Mouse (Mus musculus) T-cell, adult 2 months (primary cell): ENCODE measurements around the gene Aipl1.
"Not testable (repeated sequence)": the region's sequence is repeated elsewhere in the genome, so short reads cannot be mapped to it uniquely, and the experiment has no call there.

Experiments
- DNase-seq: peaks from one replicate; pipeline ENCODE4 v3.0.0; 2022; ENCODE audit warnings: low spot score

The Aipl1 gene

DNA sequence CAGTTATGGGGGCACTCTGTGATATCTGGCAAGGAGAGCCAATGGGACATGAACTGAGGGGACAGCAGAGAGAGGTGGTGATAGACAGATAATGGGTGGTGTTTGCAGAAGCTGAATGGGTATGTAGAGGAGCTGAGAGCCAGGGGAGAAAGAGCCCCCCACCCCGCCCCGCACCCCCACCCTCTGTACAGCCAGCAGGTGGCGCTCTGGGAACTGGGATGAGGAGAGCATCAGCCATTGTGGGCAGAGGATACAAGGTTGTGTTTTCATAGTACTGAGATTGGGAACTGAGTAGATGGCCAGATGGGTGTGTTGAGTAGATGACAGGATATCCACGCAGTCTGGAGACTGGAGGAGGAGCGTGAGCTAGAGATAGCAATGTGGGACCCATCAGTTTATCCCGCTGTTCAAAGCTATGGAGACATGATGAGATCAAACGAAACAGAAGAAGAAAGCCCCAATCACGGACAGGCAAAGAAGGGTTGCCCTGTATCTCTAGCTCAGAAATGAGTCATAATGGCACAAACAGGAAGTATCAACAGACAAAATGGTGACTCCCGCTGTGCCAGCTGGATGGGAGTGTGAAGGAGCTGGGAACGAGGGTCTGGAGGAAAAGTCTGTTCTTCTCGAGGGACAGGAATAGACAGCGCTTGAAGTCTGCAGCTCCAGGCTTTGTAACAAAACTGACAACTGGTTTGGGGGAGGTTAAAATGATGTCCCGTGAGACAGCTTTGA is 20.6 kb downstream of the Aipl1 start:
- no peak for DNase-seq

DNA sequence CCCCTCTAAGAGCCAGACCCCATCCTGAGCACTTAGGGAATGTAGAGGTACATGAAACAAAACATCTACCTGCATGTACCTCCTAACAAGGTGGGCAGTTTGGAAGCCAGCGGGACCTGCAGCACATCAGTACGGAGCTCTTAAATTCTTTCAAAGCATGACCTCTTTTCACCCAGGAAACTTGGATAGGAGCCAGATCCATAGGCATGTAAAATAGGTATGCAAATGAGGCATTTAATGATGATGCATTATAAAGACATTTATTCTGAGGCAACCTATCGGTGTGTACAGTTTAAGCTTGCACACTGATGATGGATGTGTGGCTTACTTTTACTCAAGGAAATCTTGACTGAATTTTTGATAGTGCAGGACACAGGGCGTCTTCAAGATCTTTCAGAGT is 22.6 kb downstream of the Aipl1 start:
- no peak for DNase-seq

DNA sequence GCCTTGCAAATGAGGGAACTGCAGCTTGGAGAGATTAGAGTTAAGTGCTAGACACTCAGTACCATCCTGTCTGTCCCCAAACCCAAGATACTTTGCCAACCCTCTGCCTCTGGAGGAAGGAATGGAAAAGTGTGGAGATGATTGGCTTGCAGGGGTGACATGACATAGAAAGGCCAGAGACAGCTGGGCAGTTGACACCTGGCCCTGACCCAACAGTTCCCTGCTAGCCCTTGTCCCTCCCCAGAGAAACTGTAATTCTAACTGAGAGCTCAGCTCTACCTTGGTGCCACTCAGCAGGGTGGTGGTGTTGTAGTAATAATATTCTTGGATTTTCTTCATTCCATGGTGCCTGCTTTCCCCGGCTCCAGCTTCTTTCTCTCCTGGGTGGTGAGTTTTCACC is 25.4 kb downstream of the Aipl1 start:
- DNase-seq: no peak

GRCm38 (mm10) chr11:72010940-72011722 is 26.2 kb downstream of the Aipl1 start:
- no peak for DNase-seq

- no peak for DNase-seq
Observed at GRCm38 (mm10) chr11:72010367-72010766, 26.9 kb downstream of the Aipl1 start.

DNA sequence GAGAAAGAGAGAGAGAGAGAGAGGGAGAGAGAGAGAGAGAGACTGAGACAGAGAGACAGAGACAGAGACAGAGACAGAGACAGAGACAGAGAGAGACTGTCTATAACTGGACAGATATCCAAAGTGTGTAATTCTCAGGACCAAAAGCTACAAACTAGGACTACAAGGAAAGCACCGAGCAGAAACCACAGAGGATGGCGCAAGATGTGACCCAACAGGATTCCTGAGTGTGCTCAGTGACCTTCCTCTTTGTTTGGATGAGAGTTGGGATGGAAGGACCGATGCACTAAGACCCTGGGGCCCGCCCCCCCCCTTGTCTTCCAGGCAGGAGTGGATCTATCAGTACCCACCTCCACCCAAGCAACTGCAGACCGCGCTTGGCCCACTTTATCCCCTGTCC is 31.8 kb downstream of the Aipl1 start:
- DNase-seq: no peak

DNA sequence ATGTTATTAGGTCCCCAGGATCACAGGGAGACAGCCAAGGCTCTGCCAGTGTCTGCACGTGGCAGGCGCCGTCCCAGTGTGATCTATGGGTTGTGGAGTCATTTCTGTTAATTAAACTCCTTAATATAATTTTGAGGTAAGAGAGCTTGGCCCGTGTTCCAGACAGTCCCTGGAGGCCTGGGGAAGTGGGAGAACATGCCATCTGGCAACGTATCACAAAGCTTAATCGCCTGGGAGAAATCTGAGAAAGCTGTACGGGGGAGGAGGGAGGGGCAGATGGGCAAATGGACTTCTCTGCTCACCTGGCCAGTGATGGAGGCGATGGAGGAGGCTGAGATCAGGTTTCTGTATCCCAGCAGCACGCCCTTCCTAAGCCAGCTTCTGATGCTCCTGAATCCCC is 34.1 kb downstream of the Aipl1 start:
- DNase-seq: no peak

- no peak for DNase-seq
Observed at GRCm38 (mm10) chr11:72002138-72002853, 35.0 kb downstream of the Aipl1 start.

- peak; percentile 24 for DNase-seq
Observed at GRCm38 (mm10) chr11:72000194-72000593, 37.1 kb downstream of the Aipl1 start.

- DNase-seq: no peak
Observed at GRCm38 (mm10) chr11:71996805-71997204, 40.5 kb downstream of the Aipl1 start.

- peak; percentile 49 for DNase-seq
Observed at GRCm38 (mm10) chr11:71995968-71996511, 41.3 kb downstream of the Aipl1 start.

DNA sequence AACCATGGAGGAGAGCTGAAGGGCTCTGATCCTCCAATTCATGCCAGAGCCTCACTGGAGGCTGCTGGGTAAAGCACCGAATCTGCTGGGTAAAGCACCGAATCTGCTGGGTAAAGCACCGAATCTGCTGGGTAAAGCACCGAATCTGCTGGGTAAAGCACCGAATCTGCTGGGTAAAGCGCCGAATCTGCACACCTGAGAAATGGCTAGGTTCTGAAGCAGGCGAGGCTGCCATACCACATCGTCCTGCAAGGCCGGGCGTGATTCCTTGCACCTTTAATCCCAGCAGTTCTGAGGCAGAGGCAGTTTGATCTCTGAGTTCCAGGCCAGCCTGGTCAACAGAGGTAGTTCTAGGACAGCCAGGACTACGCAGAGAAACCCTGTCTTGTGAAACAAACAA is 44.9 kb downstream of the Aipl1 start:
- DNase-seq: no peak

DNA sequence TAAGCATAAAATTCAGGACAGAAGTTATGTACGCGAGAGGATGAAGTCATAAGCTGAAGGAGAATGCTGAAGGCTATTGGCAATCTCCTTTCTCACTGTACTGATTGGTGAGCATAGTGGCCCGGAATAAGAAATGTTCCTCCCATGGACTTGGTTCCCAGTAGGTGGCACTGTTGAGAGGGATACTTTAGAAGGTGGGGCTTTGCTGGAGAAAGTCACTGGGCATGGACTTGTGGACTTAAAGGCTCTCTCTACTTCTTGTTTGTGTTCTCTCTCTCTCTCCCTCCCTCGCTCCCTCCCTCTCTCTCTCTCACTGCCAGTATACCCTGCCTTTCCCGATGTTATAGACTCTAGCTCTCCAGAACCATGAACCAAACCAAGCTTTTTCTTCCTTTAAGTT is 45.8 kb downstream of the Aipl1 start:
- peak; percentile 28 for DNase-seq

DNA sequence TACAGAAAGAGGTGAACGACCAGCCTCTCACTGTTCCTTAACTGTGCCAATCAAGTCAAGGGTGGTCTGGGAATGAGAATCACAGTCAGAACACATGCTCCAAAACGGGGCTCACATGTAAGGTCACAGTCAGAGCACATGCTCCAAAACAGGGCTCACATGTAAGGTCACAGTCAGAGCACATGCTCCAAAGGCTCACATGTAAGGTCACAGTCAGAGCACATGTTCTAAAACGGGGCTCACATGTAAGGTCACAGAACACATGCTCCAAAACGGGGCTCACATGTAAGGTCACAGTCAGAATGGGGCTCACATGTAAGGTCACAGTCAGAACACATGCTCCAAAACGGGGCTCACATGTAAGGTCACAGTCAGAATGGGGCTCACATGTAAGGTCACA is 47.9 kb downstream of the Aipl1 start:
- not testable (repeated sequence) for DNase-seq

GRCm38 (mm10) chr11:71987159-71988150 is 49.9 kb downstream of the Aipl1 start:
- no peak for DNase-seq

DNA sequence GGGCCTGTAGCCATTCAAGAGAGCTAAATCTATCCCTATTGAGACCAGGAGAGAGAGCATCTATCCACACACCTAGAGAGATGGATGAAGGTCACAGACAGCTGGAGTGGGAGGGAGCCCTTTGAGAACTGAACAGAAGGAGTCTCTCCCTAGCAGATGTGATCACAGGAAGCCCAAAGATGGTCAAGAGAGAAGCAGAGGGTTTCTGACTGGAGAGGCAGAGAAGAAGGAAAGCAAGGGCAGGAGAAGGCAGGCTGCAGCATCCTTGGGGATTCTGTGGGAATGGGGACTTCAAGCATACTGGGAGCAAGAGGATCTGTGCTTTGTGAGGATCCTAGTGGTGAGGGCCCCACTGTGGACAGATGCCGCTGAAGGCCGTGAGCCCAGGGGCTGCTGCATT is 51.5 kb downstream of the Aipl1 start:
- DNase-seq: no peak

GRCm38 (mm10) chr11:71985101-71985711 is 52.1 kb downstream of the Aipl1 start:
- no peak for DNase-seq

DNA sequence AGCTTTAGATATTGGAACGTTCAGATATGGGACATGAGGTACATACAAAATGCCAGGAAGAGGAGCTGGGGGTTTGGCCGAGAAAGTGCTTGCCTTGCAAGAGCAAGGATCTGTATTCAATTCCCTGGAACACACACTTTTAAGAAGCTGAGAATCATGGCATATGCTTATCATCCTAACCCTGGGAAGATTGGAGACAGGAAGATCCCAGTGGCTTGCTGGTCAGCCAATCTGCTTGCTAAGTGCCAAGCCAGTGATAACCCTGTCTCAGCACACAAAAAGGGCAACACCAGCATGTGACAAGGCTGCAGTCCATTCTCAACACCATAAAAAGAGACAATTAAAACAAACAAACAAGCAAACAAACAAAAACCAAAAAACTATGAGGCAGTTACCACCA is 53.2 kb downstream of the Aipl1 start:
- no peak for DNase-seq
